Mouse (Mus musculus) liver, adult 2 months (tissue): ENCODE results near the gene Ptprh. TPM values are rescaled to one million over a fixed set of nuclear protein-coding genes. Genes with fewer than 3 reads are reported as not detected.

Experiments
- DNase-seq: peaks from one replicate; pipeline ENCODE4 v3.0.0-alpha.2; 2011; ENCODE audit warnings: low read depth, low spot score; ENCODE audit errors: extremely low read depth
- H3K27ac ChIP-seq: fragments of 200-500 bp; replicated peaks from 2 replicates; pipeline ENCODE4 v1.5.1; 2012; ENCODE audit warnings: low read depth, mild to moderate bottlenecking, control low read depth, inconsistent platforms, low read length; ENCODE audit not compliant: insufficient read depth
- H3K27me3 ChIP-seq: fragments of 200-500 bp; 2 replicates; pipeline ENCODE4 v1.6.1; 2012; ENCODE audit warnings: mild to moderate bottlenecking, moderate library complexity, low read length, inconsistent platforms; ENCODE audit not compliant: control insufficient read depth, insufficient read depth
- H3K36me3 ChIP-seq: fragments of 200-500 bp; 2 replicates; pipeline ENCODE4 v1.6.1; 2012; ENCODE audit warnings: low read length, inconsistent platforms; ENCODE audit not compliant: control insufficient read depth, insufficient read depth
- H3K4me1 ChIP-seq: fragments of 200-500 bp; 2 replicates; pipeline ENCODE4 v1.6.1; 2011; ENCODE audit warnings: low read length; ENCODE audit not compliant: control insufficient read depth, insufficient read depth
- H3K4me3 ChIP-seq: fragments of 200-500 bp; 2 replicates; pipeline ENCODE4 v1.5.1; 2011; ENCODE audit warnings: low read depth, mild to moderate bottlenecking, control low read depth, low read length, moderate library complexity; ENCODE audit not compliant: insufficient read depth
- H3K79me2 ChIP-seq: fragments of 200-500 bp; 2 replicates; pipeline ENCODE4 v1.6.1; 2012; ENCODE audit warnings: inconsistent platforms, mild to moderate bottlenecking, low read length, moderate library complexity; ENCODE audit not compliant: control insufficient read depth, insufficient read depth
- H3K9ac ChIP-seq: fragments of 200-500 bp; 2 replicates; pipeline ENCODE4 v1.6.1; 2012; ENCODE audit warnings: low read depth, mild to moderate bottlenecking, control low read depth, inconsistent platforms, low read length
- CTCF ChIP-seq: fragments of 200-500 bp; IDR thresholded peaks from 2 replicates; pipeline ENCODE4 v1.5.1; 2011; ENCODE audit warnings: low read depth, low read length, control low read depth
- POLR2A ChIP-seq: fragments of 200-500 bp; IDR thresholded peaks from 2 replicates; pipeline ENCODE4 v1.6.1; 2011; ENCODE audit warnings: low read length, control low read depth; ENCODE audit not compliant: insufficient read depth; ENCODE audit errors: extremely low read depth
- WGBS: fragments of 180-500 bp; shearing (Covaris S2); methylation state at CpG from one replicate; pipeline ENCODE4 v1.1.7; 2018; 5-methylcytosine and 5-hydroxymethylcytosine counted together
- polyA plus RNA-seq: library from polyadenylated mRNA; depleted of rRNA; stranded (reverse); fragments of >200 nt; gene quantifications from 2 replicates; pipeline ENCODE4 v1.2.3, GENCODE M21; 2012
- total RNA-seq: library from RNA; depleted of rRNA; stranded (reverse); fragments of >200 nt; gene quantifications from 2 replicates; pipeline ENCODE4 v1.2.3, GENCODE M21; 2014

Gene Ptprh
- total and polyA plus RNA-seq, 2 experiments = 0.18 TPM; not detected in 1

GRCm38 (mm10) chr7:4646806-4647205 lies 43.0 kb upstream of the Ptprh start:
- no peak for DNase-seq
- Histone ChIP-seq H3K27ac (no peak overlapping the region), H3K9ac (no peak overlapping the region), H3K79me2 (peaks cover 16% of the 10 kb centered on the region; the same call in 1 of the 2 replicates), H3K27me3 (no peaks in the 10 kb centered on the region), H3K36me3 (peaks cover 22% of the 10 kb centered on the region), H3K4me3 (no peak overlapping the region), H3K4me1 (peaks cover 9% of the 10 kb centered on the region)
- 85% methylated on average over 3 of the region's 3 CpGs for WGBS
- no peak for TF ChIP-seq POLR2A
- no peak for TF ChIP-seq CTCF

- H3K4me3 ChIP-seq = no peak overlapping the region
- DNase-seq = no peak
- peaks cover 7% of the 10 kb centered on the region; the same call in 1 of the 2 replicates for H3K79me2 ChIP-seq
- TF ChIP-seq POLR2A = no peak
- no peak for TF ChIP-seq CTCF
- no peak overlapping the region for H3K9ac ChIP-seq
- H3K36me3 ChIP-seq = peaks cover 31% of the 10 kb centered on the region
- H3K4me1 ChIP-seq = peaks cover under 1% of the 10 kb centered on the region; the same call in 1 of the 2 replicates
- 89% methylated on average over 6 of the region's 6 CpGs for WGBS
- H3K27me3 ChIP-seq = no peaks in the 10 kb centered on the region
- no peak overlapping the region for H3K27ac ChIP-seq
Observed at GRCm38 (mm10) chr7:4643225-4643624, 39.4 kb upstream of the Ptprh start.

- TF ChIP-seq POLR2A (no peak), CTCF (no peak)
- Histone ChIP-seq H3K4me3 (no peak overlapping the region), H3K79me2 (peaks cover 2% of the 10 kb centered on the region; the same call in 1 of the 2 replicates), H3K27me3 (no peaks in the 10 kb centered on the region), H3K4me1 (no peaks in the 10 kb centered on the region), H3K9ac (no peak overlapping the region), H3K27ac (no peak overlapping the region), H3K36me3 (peaks cover 38% of the 10 kb centered on the region)
- WGBS = 86% methylated on average over 7 of the region's 7 CpGs
- DNase-seq = no peak
Observed at GRCm38 (mm10) chr7:4641956-4642355, 38.1 kb upstream of the Ptprh start.

GRCm38 (mm10) chr7:4641155-4641554 lies 37.3 kb upstream of the Ptprh start:
- Histone ChIP-seq H3K36me3 (peaks cover 39% of the 10 kb centered on the region), H3K27ac (no peak overlapping the region), H3K4me3 (no peak overlapping the region), H3K4me1 (no peaks in the 10 kb centered on the region), H3K9ac (no peak overlapping the region), H3K27me3 (no peaks in the 10 kb centered on the region), H3K79me2 (peaks cover 2% of the 10 kb centered on the region; the same call in 1 of the 2 replicates)
- no peak for TF ChIP-seq POLR2A
- 0 out of 2 replicates have a peak, but pooled peaks have one; percentile 5 for TF ChIP-seq CTCF
- peak; percentile 71 for DNase-seq
- WGBS = 60% methylated on average over 11 of the region's 11 CpGs

- H3K4me1 ChIP-seq = peaks cover 8% of the 10 kb centered on the region; the same call in 1 of the 2 replicates
- H3K36me3 ChIP-seq = peaks cover 31% of the 10 kb centered on the region
- no peak for DNase-seq
- H3K79me2 ChIP-seq = 0 out of 2 replicates have a peak, but pooled peaks cover 2% of the 10 kb centered on the region
- H3K27ac ChIP-seq = no peak overlapping the region
- H3K9ac ChIP-seq = no peak overlapping the region
- TF ChIP-seq POLR2A = no peak
- TF ChIP-seq CTCF = no peak
- no peak overlapping the region for H3K4me3 ChIP-seq
- no peaks in the 10 kb centered on the region for H3K27me3 ChIP-seq
- 71% methylated on average over 4 of the region's 4 CpGs for WGBS
Observed at GRCm38 (mm10) chr7:4636179-4636578, 32.3 kb upstream of the Ptprh start.

- peaks cover 15% of the 10 kb centered on the region; the same call in 1 of the 2 replicates for H3K36me3 ChIP-seq
- H3K4me1 ChIP-seq = peaks cover 22% of the 10 kb centered on the region
Observed at GRCm38 (mm10) chr7:4631031-4631430, 27.2 kb upstream of the Ptprh start, which contains the start of gene Tmem86b. TSS of gene Tmem86b (minus strand) at chr7:4631422.

More at GRCm38 (mm10) chr7:4631031-4631430, 27.2 kb upstream of the Ptprh start, which contains the start of gene Tmem86b:
- TF ChIP-seq CTCF (no peak), POLR2A (no peak)
- Histone ChIP-seq H3K27ac (peak within 1 kb of the TSS; percentile 88), H3K4me3 (no peak within 1 kb of the TSS), H3K79me2 (no peaks in the 10 kb centered on the region), H3K9ac (no peak within 1 kb of the TSS), H3K27me3 (no peaks in the 10 kb centered on the region)
- WGBS = 25% methylated on average over 4 of the region's 4 CpGs
- peak; percentile 97 for DNase-seq
